Mouse (Mus musculus): Measurements from ENCODE around the gene Tubb4b. TPM values are rescaled to one million over a fixed set of nuclear protein-coding genes. Genes with fewer than 3 reads are reported as not detected.
"Not testable (repeated sequence)": the region's sequence is repeated elsewhere in the genome, so short reads cannot be mapped to it uniquely, and the experiment has no call there.

Gene Tubb4b
- polyA plus RNA-seq, 1 experiment: 193 TPM

GRCm38 (mm10) chr2:25264851-25265250 lies 40.3 kb upstream of the Tubb4b start:
- WGBS: 47% methylated on average over 3 of the region's 3 CpGs
- peaks cover 38% of the 10 kb centered on the region for H3K4me1 ChIP-seq (ENCODE audit: control insufficient read depth, insufficient read depth, low read length)
- TF ChIP-seq CTCF (IDR thresholded peaks at IDR 0.05; ENCODE audit: insufficient read depth, low read depth, low read length) (no peak), POLR2A (IDR thresholded peaks at IDR 0.05; ENCODE audit: insufficient read depth, low read depth, low read length) (no peak)
- no peak overlapping the region for H3K27ac ChIP-seq (ENCODE audit: insufficient read depth, low read depth, low read length)
- no peak overlapping the region for H3K4me3 ChIP-seq (ENCODE audit: insufficient read depth, low read depth, low read length)

- Histone ChIP-seq H3K4me1 (ENCODE audit: control insufficient read depth, insufficient read depth, low read length) (peaks cover 38% of the 10 kb centered on the region), H3K27ac (ENCODE audit: insufficient read depth, low read depth, low read length) (no peak overlapping the region), H3K4me3 (ENCODE audit: insufficient read depth, low read depth, low read length) (peak overlapping the region; percentile 64; the same call in 1 of the 2 replicates)
- 76% methylated on average over 5 of the region's 5 CpGs for WGBS
- TF ChIP-seq CTCF (IDR thresholded peaks at IDR 0.05; ENCODE audit: insufficient read depth, low read depth, low read length) (no peak), POLR2A (IDR thresholded peaks at IDR 0.05; ENCODE audit: insufficient read depth, low read depth, low read length) (no peak)
Observed at GRCm38 (mm10) chr2:25264286-25264660, 39.8 kb upstream of the Tubb4b start.

GRCm38 (mm10) chr2:25263623-25264285 lies 39.3 kb upstream of the Tubb4b start:
- Histone ChIP-seq H3K4me3 (ENCODE audit: insufficient read depth, low read depth, low read length) (peak overlapping the region; percentile 64), H3K4me1 (ENCODE audit: control insufficient read depth, insufficient read depth, low read length) (peaks cover 38% of the 10 kb centered on the region), H3K27ac (ENCODE audit: insufficient read depth, low read depth, low read length) (no peak overlapping the region)
- TF ChIP-seq POLR2A (IDR thresholded peaks at IDR 0.05; ENCODE audit: insufficient read depth, low read depth, low read length): no peak
- TF ChIP-seq CTCF (IDR thresholded peaks at IDR 0.05; ENCODE audit: insufficient read depth, low read depth, low read length): no peak
- 28% methylated on average over 12 of the region's 12 CpGs for WGBS

GRCm38 (mm10) chr2:25262795-25263622 lies 38.5 kb upstream of the Tubb4b start:
- under 1% methylated on average over 82 of the region's 82 CpGs for WGBS
- Histone ChIP-seq H3K4me3 (ENCODE audit: insufficient read depth, low read depth, low read length) (peak overlapping the region; percentile 64), H3K4me1 (ENCODE audit: control insufficient read depth, insufficient read depth, low read length) (peaks cover 38% of the 10 kb centered on the region), H3K27ac (ENCODE audit: insufficient read depth, low read depth, low read length) (no peak overlapping the region)
- TF ChIP-seq POLR2A (IDR thresholded peaks at IDR 0.05; ENCODE audit: insufficient read depth, low read depth, low read length): no peak
- TF ChIP-seq CTCF (IDR thresholded peaks at IDR 0.05; ENCODE audit: insufficient read depth, low read depth, low read length): no peak

DNA sequence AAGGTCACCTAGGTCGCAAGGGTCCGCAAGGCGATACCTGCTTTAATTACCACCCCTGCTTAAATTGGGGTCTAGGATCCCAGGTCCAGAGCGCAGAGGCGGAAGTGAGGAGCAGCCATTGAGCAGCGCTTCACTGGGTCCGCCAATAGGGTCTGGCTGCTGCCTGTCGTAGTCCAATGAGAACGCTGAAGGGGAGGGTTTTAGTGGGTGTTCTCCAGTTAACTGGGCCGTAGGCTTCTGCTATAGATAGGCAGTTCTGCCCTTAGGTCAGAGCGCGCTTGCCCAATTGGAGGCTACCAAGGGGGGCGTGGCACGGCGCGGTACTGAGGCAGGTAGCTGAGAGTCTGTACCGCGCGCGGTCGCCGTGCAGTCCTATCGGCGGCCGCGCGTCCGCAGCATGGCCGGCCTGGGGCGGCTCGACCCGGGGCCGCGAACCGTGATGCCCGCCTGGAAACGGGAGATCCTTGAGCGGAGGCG lies 37.8 kb upstream of the Tubb4b start, which contains the start of gene Tprn:
Gene Tprn (plus strand): TSS at position 328 of the 477 bp plus-strand sequence.
- Histone ChIP-seq H3K4me1 (ENCODE audit: control insufficient read depth, insufficient read depth, low read length) (peaks cover 37% of the 10 kb centered on the region), H3K4me3 (ENCODE audit: insufficient read depth, low read depth, low read length) (peak within 1 kb of the TSS; percentile 64), H3K27ac (ENCODE audit: insufficient read depth, low read depth, low read length) (peak within 1 kb of the TSS; percentile 74)
- under 1% methylated on average over 39 of the region's 39 CpGs for WGBS
- TF ChIP-seq CTCF (IDR thresholded peaks at IDR 0.05; ENCODE audit: insufficient read depth, low read depth, low read length): no peak
- peak; percentile 55; the same call in 1 of the 2 replicates for TF ChIP-seq POLR2A (IDR thresholded peaks at IDR 0.05; ENCODE audit: insufficient read depth, low read depth, low read length)

DNA sequence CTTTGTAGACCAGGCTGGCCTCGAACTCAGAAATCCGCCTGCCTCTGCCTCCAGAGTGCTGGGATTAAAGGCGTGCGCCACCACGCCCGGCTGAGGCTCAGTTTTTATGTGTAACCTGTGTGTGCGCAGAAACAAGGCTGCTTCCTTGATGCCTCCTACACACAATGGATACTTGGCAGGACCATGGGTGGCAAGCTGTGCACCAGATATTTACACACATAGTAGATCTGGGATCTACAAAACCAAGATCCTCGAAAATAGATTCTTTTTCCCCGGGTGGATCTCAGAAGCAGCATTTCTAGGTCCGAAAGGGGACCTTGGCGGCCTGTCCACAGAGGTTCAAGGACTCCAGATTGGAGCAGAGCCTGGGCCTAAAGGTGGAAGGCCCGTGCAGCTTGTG lies 37.4 kb upstream of the Tubb4b start:
- Histone ChIP-seq H3K4me3 (ENCODE audit: insufficient read depth, low read depth, low read length) (peak overlapping the region; percentile 48), H3K4me1 (ENCODE audit: control insufficient read depth, insufficient read depth, low read length) (peaks cover 33% of the 10 kb centered on the region), H3K27ac (ENCODE audit: insufficient read depth, low read depth, low read length) (peak overlapping the region; percentile 74)
- TF ChIP-seq POLR2A (IDR thresholded peaks at IDR 0.05; ENCODE audit: insufficient read depth, low read depth, low read length) (no peak), CTCF (IDR thresholded peaks at IDR 0.05; ENCODE audit: insufficient read depth, low read depth, low read length) (no peak)
- 40% methylated on average over 12 of the region's 12 CpGs for WGBS

- 46% methylated on average over 2 of the region's 2 CpGs for WGBS
- Histone ChIP-seq H3K27ac (ENCODE audit: insufficient read depth, low read depth, low read length) (no peak overlapping the region), H3K4me3 (ENCODE audit: insufficient read depth, low read depth, low read length) (no peak overlapping the region), H3K4me1 (ENCODE audit: control insufficient read depth, insufficient read depth, low read length) (peaks cover 17% of the 10 kb centered on the region)
- TF ChIP-seq POLR2A (IDR thresholded peaks at IDR 0.05; ENCODE audit: insufficient read depth, low read depth, low read length): no peak
- TF ChIP-seq CTCF (IDR thresholded peaks at IDR 0.05; ENCODE audit: insufficient read depth, low read depth, low read length): no peak
Observed at GRCm38 (mm10) chr2:25258887-25259286, 34.4 kb upstream of the Tubb4b start.

GRCm38 (mm10) chr2:25257250-25257649 lies 32.7 kb upstream of the Tubb4b start:
- WGBS: 80% methylated on average over 5 of the region's 5 CpGs
- H3K4me3 ChIP-seq (ENCODE audit: insufficient read depth, low read depth, low read length); H3K4me1 ChIP-seq (ENCODE audit: control insufficient read depth, insufficient read depth, low read length); H3K27ac ChIP-seq (ENCODE audit: insufficient read depth, low read depth, low read length): not testable (repeated sequence)

GRCm38 (mm10) chr2:25256443-25257109 lies 32.1 kb upstream of the Tubb4b start:
- not testable (repeated sequence) for H3K27ac ChIP-seq (ENCODE audit: insufficient read depth, low read depth, low read length); H3K4me3 ChIP-seq (ENCODE audit: insufficient read depth, low read depth, low read length); H3K4me1 ChIP-seq (ENCODE audit: control insufficient read depth, insufficient read depth, low read length)
- WGBS: 48% methylated on average over 12 of the region's 12 CpGs

Data from olfactory bulb, adult 2 months (tissue).